Mouse (Mus musculus) testis, postnatal 14 days (tissue): ENCODE results near the gene Vmn2r33.
"Not testable (repeated sequence)": the region's sequence is repeated elsewhere in the genome, so short reads cannot be mapped to it uniquely, and the experiment has no call there.

ENCODE experiments used
- DNase-seq: peaks from one replicate; pipeline ENCODE4 v3.0.0; 2021; ENCODE audit warnings: low spot score

The Vmn2r33 gene

DNA sequence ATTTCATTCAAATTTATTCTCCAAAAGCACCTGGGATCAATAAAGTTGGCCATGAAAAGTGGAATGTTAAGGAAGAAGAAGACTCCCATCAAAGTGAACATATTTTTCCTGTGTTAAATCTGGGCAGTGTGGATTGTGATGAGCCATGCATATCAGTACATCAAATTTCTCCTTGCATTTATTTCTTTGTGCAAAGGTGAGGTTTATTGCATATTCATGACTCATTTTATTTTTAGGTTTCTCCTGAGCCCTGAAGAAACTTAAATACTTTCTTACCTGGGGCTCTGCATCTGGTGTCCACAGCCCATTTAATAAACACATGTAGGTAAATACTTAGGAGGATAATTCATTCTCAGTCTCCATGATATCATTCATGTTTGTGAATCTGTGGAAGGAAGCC is at the start of gene Vmn2r33:
TSS of gene Vmn2r33 (minus strand) at position 101 of the 400 bp plus-strand sequence.
- not testable (repeated sequence) for DNase-seq
